In genomic region chr11:88172601-88173325, GRCm38 (mm10) we compare ENCODE assay signal across 8 mouse cellular contexts. TPM values are rescaled to one million over a fixed set of nuclear protein-coding genes. Genes with fewer than 3 reads are reported as not detected.
A peak's percentile ranks its signal among the peaks of the same experiment; 100 is the strongest.
DNase-seq lines count a peak whose midpoint lies in the region; ATAC-seq and TF ChIP-seq lines count a peak whose summit lies in the region.

No protein-coding gene starts in this region.

- no peak for TF ChIP-seq POLR2A in small intestine, adult 2 months (IDR thresholded peaks at IDR 0.05; ENCODE audit: low read depth, low read length)

- H3K9ac ChIP-seq in hindbrain, embryonic 16.5 days (ENCODE audit: low read depth, low read length) = no peak overlapping the region
- no peak overlapping the region for H3K9ac ChIP-seq in liver, embryonic 13.5 days

- peaks cover 10% of the 10 kb centered on the region for H3K4me1 ChIP-seq in hindbrain, embryonic 16.5 days (ENCODE audit: control insufficient read depth, insufficient read depth, low read depth, low read length)
- peaks cover 7% of the 10 kb centered on the region; the same call in 1 of the 2 replicates for H3K4me1 ChIP-seq in liver, embryonic 13.5 days (replicated peaks)
- no peaks in the 10 kb centered on the region for H3K4me1 ChIP-seq in small intestine, adult 2 months (ENCODE audit: control insufficient read depth, insufficient read depth, insufficient read length, low read length)

- peak; percentile 80 for ATAC-seq in hindbrain, embryonic 16.5 days
- ATAC-seq in liver, embryonic 13.5 days (ENCODE audit: low read depth) = no peak

- WGBS in hindbrain, embryonic 16.5 days = 30% methylated on average over 10 of the region's 10 CpGs
- 66% methylated on average over 10 of the region's 10 CpGs for WGBS in liver, embryonic 13.5 days (ENCODE audit: insufficient replicate concordance)
- WGBS in small intestine, adult 2 months = 64% methylated on average over 10 of the region's 10 CpGs

- H3K4me3 ChIP-seq in gastrocnemius, adult 2 months = peak overlapping the region; percentile 45
- H3K4me3 ChIP-seq in hindbrain, embryonic 16.5 days (ENCODE audit: low read length) = no peak overlapping the region
- H3K4me3 ChIP-seq in liver, embryonic 13.5 days (replicated peaks) = no peak overlapping the region
- no peak overlapping the region for H3K4me3 ChIP-seq in small intestine, adult 2 months (ENCODE audit: low read depth, low read length)

- DNase-seq in ovary, postnatal 36 days (ENCODE audit: low spot score) = peak; percentile 48
- no peak for DNase-seq in ovary, postnatal 10 days (ENCODE audit: low spot score)
- peak; percentile 89 for DNase-seq in gastrocnemius, adult 2 months
- no peak for DNase-seq in liver, embryonic 13.5 days
- no peak for DNase-seq in cerebellum, adult 8-10 months
- DNase-seq in thymus, postnatal 25 days = no peak

- TF ChIP-seq CTCF in gastrocnemius, adult 2 months (IDR thresholded peaks at IDR 0.05) = no peak
- TF ChIP-seq CTCF in small intestine, adult 2 months (IDR thresholded peaks at IDR 0.05; ENCODE audit: extremely low read depth, insufficient read length, insufficient replicate concordance, low read depth, low read length) = no peak

- intact Hi-C loops in gastrocnemius, adult 2 months (cut with DNase I) = no loop called here

- no peaks in the 10 kb centered on the region for H3K9me3 ChIP-seq in hindbrain, embryonic 16.5 days (ENCODE audit: control insufficient read depth, low read length)
- no peaks in the 10 kb centered on the region for H3K9me3 ChIP-seq in liver, embryonic 13.5 days (replicated peaks)

- peak overlapping the region; percentile 91 for H3K27ac ChIP-seq in gastrocnemius, adult 2 months
- peak overlapping the region; percentile 24; the same call in 1 of the 2 replicates for H3K27ac ChIP-seq in hindbrain, embryonic 16.5 days (ENCODE audit: low read depth, low read length)
- H3K27ac ChIP-seq in liver, embryonic 13.5 days = 0 out of 2 replicates have a peak overlapping the region, but pooled peaks have one; percentile 43
- peak overlapping the region; percentile 63 for H3K27ac ChIP-seq in small intestine, adult 2 months (ENCODE audit: insufficient read depth, low read depth, low read length)

- H3K27me3 ChIP-seq in hindbrain, embryonic 16.5 days (replicated peaks; ENCODE audit: control insufficient read depth, insufficient read depth, low read length) = no peaks in the 10 kb centered on the region
- H3K27me3 ChIP-seq in liver, embryonic 13.5 days = peaks cover 39% of the 10 kb centered on the region
- peaks cover 3% of the 10 kb centered on the region; the same call in 1 of the 2 replicates for H3K27me3 ChIP-seq in small intestine, adult 2 months (ENCODE audit: control insufficient read depth, insufficient read depth, low read length)

- no peak overlapping the region for H3K4me2 ChIP-seq in hindbrain, embryonic 16.5 days (ENCODE audit: low read length)
- no peak overlapping the region for H3K4me2 ChIP-seq in liver, embryonic 13.5 days

- H3K36me3 ChIP-seq in hindbrain, embryonic 16.5 days (ENCODE audit: control insufficient read depth, insufficient read depth, low read length) = peaks cover 5% of the 10 kb centered on the region; the same call in 1 of the 2 replicates
- no peaks in the 10 kb centered on the region for H3K36me3 ChIP-seq in liver, embryonic 13.5 days
- no peaks in the 10 kb centered on the region for H3K36me3 ChIP-seq in small intestine, adult 2 months (ENCODE audit: control insufficient read depth, insufficient read depth, low read length)

RNA-seq across cellular contexts. Expression of gene Mrps23, which starts 31.4 kb away (rescaled TPM):
- 100 to 1,000 TPM; 122 to 144 TPM for total RNA-seq in gastrocnemius, adult 2 months (2021)
- 61.1 and 68.8 TPM in 2 replicates for polyA plus RNA-seq in hindbrain, embryonic 16.5 days (2015; fragmentation: Nextera tagmentation; extraction: Ambion mirVana)
- polyA plus RNA-seq in liver, embryonic 13.5 days (2015; fragmentation: Nextera tagmentation; extraction: Ambion mirVana) = 44.0 and 45.8 TPM in 2 replicates
- polyA plus RNA-seq in small intestine, adult 2 months (2012; rRNA removed) = 9.4 and 17.5 TPM in 2 replicates

Comparison
In these comparisons a context has a peak if more than half of its experiments do, and no peak if none do; other contexts are left out.
1. DNase-seq: peak in ovary, postnatal 36 days (single experiment) and gastrocnemius, adult 2 months (single experiment); none in ovary, postnatal 10 days (single experiment), liver, embryonic 13.5 days (single experiment), cerebellum, adult 8-10 months (single experiment) and thymus, postnatal 25 days (single experiment).
2. H3K27ac ChIP-seq: peak in every context shown above with its lines; median percentile 91 in gastrocnemius, adult 2 months; 63 in small intestine, adult 2 months; 43 in liver, embryonic 13.5 days; 24 in hindbrain, embryonic 16.5 days.